Mouse (Mus musculus): Measurements from ENCODE around the gene Prom2. TPM values are rescaled to one million over a fixed set of nuclear protein-coding genes. Genes with fewer than 3 reads are reported as not detected.

Prom2 gene
- total and polyA plus RNA-seq, 3 experiments, result not detected

- no peak overlapping the region for H3K9ac ChIP-seq (ENCODE audit: control insufficient read depth, low read depth, low read length, poor library complexity, severe bottlenecking)
- no peak overlapping the region for H3K4me3 ChIP-seq (ENCODE audit: control insufficient read depth in 1 of 2, insufficient read depth in 1 of 2, low read depth in 2 of 2, low read length in 2 of 2)
- no peaks in the 10 kb centered on the region for H3K79me2 ChIP-seq (ENCODE audit: control insufficient read depth, insufficient read depth, low read length, poor library complexity)
- no peaks in the 10 kb centered on the region for H3K36me3 ChIP-seq (ENCODE audit: control insufficient read depth in 1 of 2, insufficient read depth in 2 of 2, low read length in 2 of 2)
- no peaks in the 10 kb centered on the region for H3K9me3 ChIP-seq (replicated peaks; ENCODE audit: insufficient read depth, low read length)
- TF ChIP-seq UBTF (IDR thresholded peaks at IDR 0.05; ENCODE audit: borderline replicate concordance, insufficient read depth, low read depth, low read length), result no peak
- TF ChIP-seq BHLHE40 (IDR thresholded peaks at IDR 0.05; ENCODE audit: borderline replicate concordance, low read depth, low read length), result no peak
- no peak for TF ChIP-seq POLR2AphosphoS2 (IDR thresholded peaks at IDR 0.05; ENCODE audit: low read length)
- TF ChIP-seq EP300 (IDR thresholded peaks at IDR 0.05; ENCODE audit: low read depth in 1 of 2, low read length in 2 of 2), result no peak
- no peak for TF ChIP-seq CHD2 (IDR thresholded peaks at IDR 0.05; ENCODE audit: low read length)
- no peak for TF ChIP-seq E2F4 (IDR thresholded peaks at IDR 0.05; ENCODE audit: borderline replicate concordance, low read depth, low read length)
- TF ChIP-seq GABPA (IDR thresholded peaks at IDR 0.05; ENCODE audit: low read depth, low read length), result no peak
- TF ChIP-seq MAZ (IDR thresholded peaks at IDR 0.05; ENCODE audit: low read depth, low read length), result no peak
- H3K27ac ChIP-seq (ENCODE audit: control insufficient read depth, low read depth, low read length), result no peak overlapping the region
- peak; percentile 15 for DNase-seq (ENCODE audit: low read depth, low spot score)
- peaks cover 0 to 8% of the 10 kb centered on the region in 2 experiments; a peak in 2 of 4 replicates for H3K27me3 ChIP-seq (ENCODE audit: control insufficient read depth in 1 of 2, insufficient read depth in 2 of 2, low read length in 2 of 2)
- no peaks in the 10 kb centered on the region for H3K4me1 ChIP-seq (ENCODE audit: control insufficient read depth in 1 of 2, insufficient read depth in 2 of 2, low read length in 2 of 2)
These were observed 33.2 kb downstream of the Prom2 start for GRCm38 (mm10) chr2:127507967-127508660.

- DNase-seq (ENCODE audit: low read depth, low spot score), result peak; percentile 72
- Histone ChIP-seq H3K4me1 (ENCODE audit: control insufficient read depth in 1 of 2, insufficient read depth in 2 of 2, low read length in 2 of 2) (no peaks in the 10 kb centered on the region), H3K79me2 (ENCODE audit: control insufficient read depth, insufficient read depth, low read length, poor library complexity) (no peaks in the 10 kb centered on the region), H3K9ac (ENCODE audit: control insufficient read depth, low read depth, low read length, poor library complexity, severe bottlenecking) (no peak overlapping the region), H3K4me3 (ENCODE audit: control insufficient read depth in 1 of 2, insufficient read depth in 1 of 2, low read depth in 2 of 2, low read length in 2 of 2) (no peak overlapping the region), H3K27me3 (ENCODE audit: control insufficient read depth in 1 of 2, insufficient read depth in 2 of 2, low read length in 2 of 2) (peaks cover 0 to 6% of the 10 kb centered on the region in 2 experiments; a peak in 2 of 4 replicates), H3K36me3 (ENCODE audit: control insufficient read depth in 1 of 2, insufficient read depth in 2 of 2, low read length in 2 of 2) (no peaks in the 10 kb centered on the region), H3K27ac (ENCODE audit: control insufficient read depth, low read depth, low read length) (no peak overlapping the region), H3K9me3 (replicated peaks; ENCODE audit: insufficient read depth, low read length) (no peaks in the 10 kb centered on the region)
- peak; percentile 77 for TF ChIP-seq ZC3H11A (IDR thresholded peaks at IDR 0.05; ENCODE audit: low read depth, low read length)
- TF ChIP-seq TBP (IDR thresholded peaks at IDR 0.05; ENCODE audit: low read depth, low read length), result no peak
- peak; percentile 93 for TF ChIP-seq SMC3 (IDR thresholded peaks at IDR 0.05; ENCODE audit: low read depth, low read length)
- no peak for TF ChIP-seq HCFC1 (IDR thresholded peaks at IDR 0.05; ENCODE audit: low read depth, low read length)
- TF ChIP-seq RAD21 (IDR thresholded peaks at IDR 0.05; ENCODE audit: low read depth, low read length), result peak; percentile 76
- peak; percentile 79 to 86 (median 82) for TF ChIP-seq CTCF (IDR thresholded peaks at IDR 0.05 in 2 of 3, conservative IDR thresholded peaks at IDR 0.05 in 1 of 3; ENCODE audit: control insufficient read depth in 1 of 3, insufficient read depth in 1 of 3, low read depth in 2 of 3, low read length in 3 of 3, poor library complexity in 1 of 3, severe bottlenecking in 1 of 3)
These were observed 34.0 kb downstream of the Prom2 start for GRCm38 (mm10) chr2:127507077-127507774.

Measured in MEL (cell line).